Mouse (Mus musculus): ENCODE measurements at regions not wholly inside any gene's neighbourhood (a gene's known extent, or its start where the extent isn't known, plus 50 kb on each side); places are given as distances from the start of the nearest gene placed in this dataset.

- no peaks in the 10 kb centered on the region for H3K27me3 ChIP-seq (ENCODE audit: control insufficient read depth, insufficient read depth, low read length)
- no peaks in the 10 kb centered on the region for H3K36me3 ChIP-seq (ENCODE audit: control insufficient read depth, insufficient read depth, low read length)
- no peak for TF ChIP-seq CTCF (IDR thresholded peaks at IDR 0.05; ENCODE audit: control insufficient read depth, insufficient read depth, insufficient replicate concordance, low read depth, low read length)
- TF ChIP-seq POLR2A (IDR thresholded peaks at IDR 0.05; ENCODE audit: control insufficient read depth, low read depth, low read length): no peak
- no peak overlapping the region for H3K27ac ChIP-seq (ENCODE audit: control insufficient read depth, insufficient read depth, low read depth, low read length)
- no peaks in the 10 kb centered on the region for H3K4me1 ChIP-seq (ENCODE audit: control insufficient read depth, insufficient read depth, low read length)
- no peak overlapping the region for H3K4me3 ChIP-seq (ENCODE audit: control insufficient read depth, low read depth, low read length)
Observed at GRCm38 (mm10) chr15:56484693-56485092, 992.7 kb downstream of the Slc22a22 start.

- TF ChIP-seq POLR2A (IDR thresholded peaks at IDR 0.05; ENCODE audit: control insufficient read depth, low read depth, low read length) (no peak), CTCF (IDR thresholded peaks at IDR 0.05; ENCODE audit: control insufficient read depth, insufficient read depth, insufficient replicate concordance, low read depth, low read length) (no peak)
- Histone ChIP-seq H3K27me3 (ENCODE audit: control insufficient read depth, insufficient read depth, low read length) (no peaks in the 10 kb centered on the region), H3K27ac (ENCODE audit: control insufficient read depth, insufficient read depth, low read depth, low read length) (no peak overlapping the region), H3K4me1 (ENCODE audit: control insufficient read depth, insufficient read depth, low read length) (no peaks in the 10 kb centered on the region), H3K36me3 (ENCODE audit: control insufficient read depth, insufficient read depth, low read length) (no peaks in the 10 kb centered on the region), H3K4me3 (ENCODE audit: control insufficient read depth, low read depth, low read length) (no peak overlapping the region)
Observed at GRCm38 (mm10) chr15:56479682-56480081, 997.7 kb downstream of the Slc22a22 start.

- Histone ChIP-seq H3K36me3 (ENCODE audit: control insufficient read depth, insufficient read depth, low read length) (no peaks in the 10 kb centered on the region), H3K27me3 (ENCODE audit: control insufficient read depth, insufficient read depth, low read length) (no peaks in the 10 kb centered on the region), H3K4me1 (ENCODE audit: control insufficient read depth, insufficient read depth, low read length) (no peaks in the 10 kb centered on the region), H3K27ac (ENCODE audit: control insufficient read depth, insufficient read depth, low read depth, low read length) (no peak overlapping the region), H3K4me3 (ENCODE audit: control insufficient read depth, low read depth, low read length) (no peak overlapping the region)
- TF ChIP-seq POLR2A (IDR thresholded peaks at IDR 0.05; ENCODE audit: control insufficient read depth, low read depth, low read length) (no peak), CTCF (IDR thresholded peaks at IDR 0.05; ENCODE audit: control insufficient read depth, insufficient read depth, insufficient replicate concordance, low read depth, low read length) (no peak)
Observed at GRCm38 (mm10) chr15:56479015-56479414, 998.4 kb downstream of the Slc22a22 start.

GRCm38 (mm10) chr15:56473679-56474078, 1003.7 kb downstream of the Slc22a22 start:
- no peaks in the 10 kb centered on the region for H3K4me1 ChIP-seq (ENCODE audit: control insufficient read depth, insufficient read depth, low read length)
- TF ChIP-seq CTCF (IDR thresholded peaks at IDR 0.05; ENCODE audit: control insufficient read depth, insufficient read depth, insufficient replicate concordance, low read depth, low read length) (no peak), POLR2A (IDR thresholded peaks at IDR 0.05; ENCODE audit: control insufficient read depth, low read depth, low read length) (no peak)
- no peaks in the 10 kb centered on the region for H3K36me3 ChIP-seq (ENCODE audit: control insufficient read depth, insufficient read depth, low read length)
- no peak overlapping the region for H3K4me3 ChIP-seq (ENCODE audit: control insufficient read depth, low read depth, low read length)
- H3K27me3 ChIP-seq (ENCODE audit: control insufficient read depth, insufficient read depth, low read length): no peaks in the 10 kb centered on the region
- H3K27ac ChIP-seq (ENCODE audit: control insufficient read depth, insufficient read depth, low read depth, low read length): no peak overlapping the region

GRCm38 (mm10) chr15:56451881-56452280, 1025.5 kb downstream of the Slc22a22 start:
- Histone ChIP-seq H3K4me3 (ENCODE audit: control insufficient read depth, low read depth, low read length) (no peak overlapping the region), H3K4me1 (ENCODE audit: control insufficient read depth, insufficient read depth, low read length) (no peaks in the 10 kb centered on the region)
- TF ChIP-seq CTCF (IDR thresholded peaks at IDR 0.05; ENCODE audit: control insufficient read depth, insufficient read depth, insufficient replicate concordance, low read depth, low read length) (no peak), POLR2A (IDR thresholded peaks at IDR 0.05; ENCODE audit: control insufficient read depth, low read depth, low read length) (no peak)

GRCm38 (mm10) chr15:56448015-56448645, 1029.3 kb downstream of the Slc22a22 start:
- Histone ChIP-seq H3K4me3 (ENCODE audit: control insufficient read depth, low read depth, low read length) (no peak overlapping the region), H3K4me1 (ENCODE audit: control insufficient read depth, insufficient read depth, low read length) (no peaks in the 10 kb centered on the region), H3K27me3 (ENCODE audit: control insufficient read depth, insufficient read depth, low read length) (no peaks in the 10 kb centered on the region), H3K36me3 (ENCODE audit: control insufficient read depth, insufficient read depth, low read length) (no peaks in the 10 kb centered on the region), H3K27ac (ENCODE audit: control insufficient read depth, insufficient read depth, low read depth, low read length) (no peak overlapping the region)
- TF ChIP-seq POLR2A (IDR thresholded peaks at IDR 0.05; ENCODE audit: control insufficient read depth, low read depth, low read length): no peak

More at GRCm38 (mm10) chr15:56451881-56452280, 1025.5 kb downstream of the Slc22a22 start:
- no peak overlapping the region for H3K27ac ChIP-seq (ENCODE audit: control insufficient read depth, insufficient read depth, low read depth, low read length)
- no peaks in the 10 kb centered on the region for H3K36me3 ChIP-seq (ENCODE audit: control insufficient read depth, insufficient read depth, low read length)
- no peaks in the 10 kb centered on the region for H3K27me3 ChIP-seq (ENCODE audit: control insufficient read depth, insufficient read depth, low read length)

- H3K27me3 ChIP-seq (ENCODE audit: control insufficient read depth, insufficient read depth, low read length): no peaks in the 10 kb centered on the region
- no peak overlapping the region for H3K4me3 ChIP-seq (ENCODE audit: control insufficient read depth, low read depth, low read length)
- H3K4me1 ChIP-seq (ENCODE audit: control insufficient read depth, insufficient read depth, low read length): no peaks in the 10 kb centered on the region
- H3K27ac ChIP-seq (ENCODE audit: control insufficient read depth, insufficient read depth, low read depth, low read length): no peak overlapping the region
- H3K36me3 ChIP-seq (ENCODE audit: control insufficient read depth, insufficient read depth, low read length): no peaks in the 10 kb centered on the region
- TF ChIP-seq CTCF (IDR thresholded peaks at IDR 0.05; ENCODE audit: control insufficient read depth, insufficient read depth, insufficient replicate concordance, low read depth, low read length) (no peak), POLR2A (IDR thresholded peaks at IDR 0.05; ENCODE audit: control insufficient read depth, low read depth, low read length) (no peak)
Observed at GRCm38 (mm10) chr15:56440171-56440570, 1037.3 kb downstream of the Slc22a22 start.

GRCm38 (mm10) chr15:56438370-56438769, 1039.1 kb downstream of the Slc22a22 start:
- H3K4me1 ChIP-seq (ENCODE audit: control insufficient read depth, insufficient read depth, low read length): no peaks in the 10 kb centered on the region
- no peaks in the 10 kb centered on the region for H3K27me3 ChIP-seq (ENCODE audit: control insufficient read depth, insufficient read depth, low read length)
- H3K4me3 ChIP-seq (ENCODE audit: control insufficient read depth, low read depth, low read length): no peak overlapping the region
- no peak overlapping the region for H3K27ac ChIP-seq (ENCODE audit: control insufficient read depth, insufficient read depth, low read depth, low read length)
- H3K36me3 ChIP-seq (ENCODE audit: control insufficient read depth, insufficient read depth, low read length): no peaks in the 10 kb centered on the region
- TF ChIP-seq POLR2A (IDR thresholded peaks at IDR 0.05; ENCODE audit: control insufficient read depth, low read depth, low read length) (no peak), CTCF (IDR thresholded peaks at IDR 0.05; ENCODE audit: control insufficient read depth, insufficient read depth, insufficient replicate concordance, low read depth, low read length) (no peak)

Data from testis, adult 2 months (tissue).